Mouse (Mus musculus) ES-Bruce4 (cell line): Measurements from ENCODE around the gene Btbd17. TPM values are rescaled to one million over a fixed set of nuclear protein-coding genes. Genes with fewer than 3 reads are reported as not detected.
A peak's percentile ranks its signal among the peaks of the same experiment; 100 is the strongest.

ENCODE experiments used
- H3K27ac ChIP-seq: 2 replicates; pipeline ENCODE4 v1.5.1; 2012; ENCODE audit warnings: low read length, inconsistent platforms; ENCODE audit not compliant: insufficient read depth
- H3K27me3 ChIP-seq: 2 replicates; pipeline ENCODE4 v1.6.1; 2012; ENCODE audit warnings: mild to moderate bottlenecking, low read length, inconsistent platforms; ENCODE audit not compliant: control insufficient read depth, poor library complexity, insufficient read depth, severe bottlenecking
- H3K36me3 ChIP-seq: 2 replicates; pipeline ENCODE4 v1.6.1; 2012; ENCODE audit warnings: inconsistent platforms, mild to moderate bottlenecking, low read length, moderate library complexity; ENCODE audit not compliant: control insufficient read depth, poor library complexity, insufficient read depth, severe bottlenecking
- H3K4me1 ChIP-seq: one replicate; pipeline ENCODE4 v1.8.1; 2011; ENCODE audit warnings: low read length; ENCODE audit not compliant: control insufficient read depth, insufficient read depth
- H3K4me3 ChIP-seq: 2 replicates; pipeline ENCODE4 v1.5.1; 2011; ENCODE audit warnings: low read depth, mild to moderate bottlenecking, low read length
- H3K9ac ChIP-seq: 2 replicates; pipeline ENCODE4 v1.6.1; 2012; ENCODE audit warnings: low read depth, mild to moderate bottlenecking, inconsistent platforms; ENCODE audit not compliant: poor library complexity, severe bottlenecking
- H3K9me3 ChIP-seq: replicated peaks from 2 replicates; pipeline ENCODE4 v1.6.1; 2012; ENCODE audit warnings: mild to moderate bottlenecking, low read length, inconsistent platforms; ENCODE audit not compliant: control insufficient read depth, poor library complexity, insufficient read depth, severe bottlenecking
- CTCF ChIP-seq: IDR thresholded peaks from one replicate; pipeline ENCODE4 v1.8.1; 2011; ENCODE audit warnings: low read depth, low read length
- EP300 ChIP-seq: IDR thresholded peaks from 2 replicates; pipeline ENCODE4 v1.6.1; 2011; ENCODE audit warnings: low read depth, low read length; ENCODE audit not compliant: insufficient read depth
- POLR2A ChIP-seq: IDR thresholded peaks from one replicate; pipeline ENCODE4 v1.8.1; 2011; ENCODE audit warnings: low read length; ENCODE audit not compliant: insufficient read depth
- polyA plus RNA-seq: library from polyadenylated mRNA; stranded (reverse); fragments of >200 nt; gene quantifications from 2 replicates; pipeline ENCODE4 v1.2.4, GENCODE M21; 2011; ENCODE audit warnings: low read depth; ENCODE audit not compliant: missing spikeins, insufficient read depth, insufficient read length

Gene Btbd17
- polyA plus RNA-seq, 1 experiment: not detected

DNA sequence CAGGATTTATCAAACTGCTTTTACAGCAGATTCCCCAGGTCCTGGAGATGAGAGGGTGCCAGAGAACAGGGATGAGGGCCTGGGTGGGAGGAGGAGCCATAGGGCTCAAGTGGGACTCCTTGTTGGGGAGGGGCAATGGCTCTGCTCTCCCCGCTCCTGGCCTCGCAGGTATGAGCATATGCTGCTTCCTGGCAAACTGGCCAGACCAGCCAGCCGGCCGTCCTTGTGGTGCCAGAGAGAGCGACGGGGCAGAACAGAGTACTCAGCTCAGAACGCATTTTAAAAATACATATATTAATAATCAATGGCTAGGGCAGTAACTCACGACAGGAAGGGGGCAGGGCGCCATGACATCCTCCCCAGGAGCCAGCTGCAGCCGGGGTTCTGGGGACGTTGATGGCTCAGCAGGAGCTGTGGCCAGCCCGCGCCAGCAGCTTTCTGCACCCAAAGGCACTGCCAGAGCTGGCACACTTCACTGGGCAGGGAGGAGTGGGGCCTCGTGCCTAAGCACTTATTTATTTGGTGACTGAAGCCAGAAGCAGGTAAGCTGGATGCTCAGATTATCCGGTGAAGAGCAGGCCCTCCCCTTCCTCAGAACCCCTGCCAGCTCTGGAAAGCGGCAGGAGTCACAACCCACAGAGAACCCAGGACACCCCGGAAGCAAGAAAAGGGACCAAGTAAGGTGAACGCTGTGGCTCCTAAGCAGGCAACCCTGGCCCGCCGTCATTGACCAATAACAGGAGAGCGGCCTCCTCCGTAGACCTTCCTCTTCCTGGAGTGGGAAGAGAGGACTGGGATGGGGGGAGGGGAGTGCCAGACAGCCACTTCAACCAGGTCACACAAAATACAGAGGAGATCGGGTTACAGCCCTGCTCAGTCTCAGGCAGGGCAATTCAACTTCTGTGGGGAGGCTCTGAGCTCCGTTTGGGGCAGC lies 34.0 kb upstream of the Btbd17 start:
- H3K36me3 ChIP-seq: no peaks in the 10 kb centered on the region
- peaks cover 2% of the 10 kb centered on the region for H3K4me1 ChIP-seq
- peak overlapping the region; percentile 80 for H3K9ac ChIP-seq
- no peak for TF ChIP-seq POLR2A
- peak; percentile 55; the same call in 1 of the 2 replicates for TF ChIP-seq EP300
- no peaks in the 10 kb centered on the region for H3K27me3 ChIP-seq
- peak overlapping the region; percentile 88 for H3K27ac ChIP-seq
- H3K4me3 ChIP-seq: peak overlapping the region; percentile 67
- H3K9me3 ChIP-seq: no peaks in the 10 kb centered on the region

DNA sequence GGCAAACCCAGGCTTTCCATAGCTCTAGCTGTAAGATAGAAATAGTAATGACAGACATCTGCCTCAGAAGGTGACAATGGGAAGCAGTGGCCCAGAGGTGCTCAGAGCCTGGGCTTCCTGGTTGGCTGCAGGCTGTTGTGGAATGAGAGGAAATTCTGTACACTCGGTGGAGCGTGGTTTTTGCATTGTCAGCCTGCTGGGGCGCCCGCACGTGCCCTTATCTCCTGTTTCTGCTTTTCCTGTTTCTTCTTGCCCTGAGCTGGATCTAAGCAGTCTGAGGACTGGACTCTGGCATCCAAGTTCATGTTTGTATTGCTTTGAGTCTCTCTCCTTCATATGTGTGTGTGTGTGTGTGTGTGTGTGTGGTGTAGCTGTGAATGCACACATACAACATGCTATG lies 30.9 kb upstream of the Btbd17 start:
- Histone ChIP-seq H3K9me3 (no peaks in the 10 kb centered on the region; the same call in 1 of the 2 replicates), H3K27me3 (no peaks in the 10 kb centered on the region), H3K4me3 (no peak overlapping the region), H3K36me3 (no peaks in the 10 kb centered on the region), H3K4me1 (peaks cover 9% of the 10 kb centered on the region), H3K27ac (no peak overlapping the region), H3K9ac (no peak overlapping the region)
- no peak for TF ChIP-seq EP300
- TF ChIP-seq CTCF: no peak
- TF ChIP-seq POLR2A: no peak

DNA sequence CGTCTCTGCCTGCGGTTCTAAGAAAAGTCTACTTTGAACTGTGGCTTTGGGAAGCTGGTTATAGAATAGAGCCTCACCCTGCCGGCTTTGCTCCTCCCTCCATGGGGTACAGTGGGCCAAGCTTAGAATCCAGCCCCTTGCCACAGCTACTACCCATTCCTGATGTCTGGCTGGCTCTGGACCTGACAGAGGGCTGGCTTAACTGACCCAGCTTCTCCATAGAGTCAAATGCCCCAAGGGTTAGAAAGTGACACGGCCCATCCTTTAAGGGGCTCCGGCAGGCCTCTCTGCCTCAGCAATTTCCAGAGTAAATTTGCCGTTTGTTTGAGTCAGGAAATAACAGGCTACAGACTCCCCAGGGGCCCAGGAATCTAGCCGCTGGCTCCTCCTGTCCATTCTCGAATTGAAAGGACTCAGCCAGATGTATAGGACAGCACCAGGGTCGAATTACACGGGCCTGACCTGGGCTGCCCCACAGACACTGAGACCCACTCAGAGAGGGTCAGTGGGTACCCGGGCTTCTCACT lies 27.5 kb upstream of the Btbd17 start:
- Histone ChIP-seq H3K36me3 (no peaks in the 10 kb centered on the region), H3K4me1 (peaks cover 11% of the 10 kb centered on the region), H3K27me3 (no peaks in the 10 kb centered on the region), H3K27ac (peak overlapping the region; percentile 78), H3K4me3 (0 out of 2 replicates have a peak overlapping the region, but pooled peaks have one; percentile 4), H3K9me3 (no peaks in the 10 kb centered on the region; the same call in 1 of the 2 replicates), H3K9ac (peak overlapping the region; percentile 4; the same call in 1 of the 2 replicates)
- TF ChIP-seq POLR2A (no peak), CTCF (no peak), EP300 (peak; percentile 49; the same call in 1 of the 2 replicates)

DNA sequence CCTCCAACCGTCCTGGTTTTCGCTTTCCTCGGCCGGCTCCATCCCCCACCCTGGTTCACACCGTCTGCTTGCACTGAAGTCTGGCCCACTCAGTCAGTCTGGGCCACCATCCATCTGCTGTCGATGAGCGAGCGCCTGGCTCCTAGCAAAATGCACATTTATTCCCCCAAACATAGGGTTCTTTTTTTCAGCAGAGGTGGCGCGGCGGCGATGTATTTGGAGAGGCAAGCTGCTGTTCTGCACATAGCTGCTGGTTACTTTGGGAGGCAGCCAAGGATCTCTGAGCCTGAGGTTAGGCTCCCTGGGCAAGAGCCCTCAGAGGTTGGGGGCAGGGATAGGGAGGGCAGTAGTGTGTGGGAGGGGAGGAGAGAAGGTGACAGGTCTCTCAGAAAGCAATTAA lies 27.0 kb upstream of the Btbd17 start:
- Histone ChIP-seq H3K27ac (peak overlapping the region; percentile 78), H3K4me1 (peaks cover 11% of the 10 kb centered on the region), H3K4me3 (0 out of 2 replicates have a peak overlapping the region, but pooled peaks have one; percentile 18), H3K9ac (0 out of 2 replicates have a peak overlapping the region, but pooled peaks have one; percentile 4), H3K36me3 (no peaks in the 10 kb centered on the region), H3K27me3 (no peaks in the 10 kb centered on the region), H3K9me3 (no peaks in the 10 kb centered on the region; the same call in 1 of the 2 replicates)
- TF ChIP-seq POLR2A (no peak), CTCF (no peak), EP300 (peak; percentile 67; the same call in 1 of the 2 replicates)

DNA sequence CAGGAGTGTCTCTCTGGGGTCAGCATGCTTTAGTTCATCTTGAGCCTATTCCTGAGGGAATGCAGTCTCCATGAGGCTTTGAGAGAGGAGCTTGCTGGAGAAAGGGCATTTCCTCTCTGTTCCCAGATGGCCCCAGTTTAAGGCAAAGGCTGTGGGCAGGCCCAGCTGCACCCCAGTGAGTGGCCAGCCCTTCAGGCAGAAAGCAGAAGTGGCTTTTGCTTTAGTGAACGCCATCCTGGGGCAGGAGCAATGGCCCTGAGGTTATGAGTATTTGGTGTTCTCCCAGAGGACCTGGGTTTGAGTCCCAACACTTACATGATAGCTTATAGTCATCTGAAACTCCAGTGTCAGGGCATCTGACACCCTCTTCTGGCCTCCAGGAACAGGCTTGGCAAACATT lies 25.6 kb upstream of the Btbd17 start:
- TF ChIP-seq EP300 (no peak), POLR2A (no peak), CTCF (no peak)
- Histone ChIP-seq H3K27ac (no peak overlapping the region), H3K9me3 (no peaks in the 10 kb centered on the region; the same call in 1 of the 2 replicates), H3K9ac (no peak overlapping the region), H3K4me1 (peaks cover 11% of the 10 kb centered on the region), H3K4me3 (no peak overlapping the region), H3K36me3 (no peaks in the 10 kb centered on the region), H3K27me3 (no peaks in the 10 kb centered on the region)
